9 mouse cellular contexts compared by ENCODE assay signal in the genomic region with DNA sequence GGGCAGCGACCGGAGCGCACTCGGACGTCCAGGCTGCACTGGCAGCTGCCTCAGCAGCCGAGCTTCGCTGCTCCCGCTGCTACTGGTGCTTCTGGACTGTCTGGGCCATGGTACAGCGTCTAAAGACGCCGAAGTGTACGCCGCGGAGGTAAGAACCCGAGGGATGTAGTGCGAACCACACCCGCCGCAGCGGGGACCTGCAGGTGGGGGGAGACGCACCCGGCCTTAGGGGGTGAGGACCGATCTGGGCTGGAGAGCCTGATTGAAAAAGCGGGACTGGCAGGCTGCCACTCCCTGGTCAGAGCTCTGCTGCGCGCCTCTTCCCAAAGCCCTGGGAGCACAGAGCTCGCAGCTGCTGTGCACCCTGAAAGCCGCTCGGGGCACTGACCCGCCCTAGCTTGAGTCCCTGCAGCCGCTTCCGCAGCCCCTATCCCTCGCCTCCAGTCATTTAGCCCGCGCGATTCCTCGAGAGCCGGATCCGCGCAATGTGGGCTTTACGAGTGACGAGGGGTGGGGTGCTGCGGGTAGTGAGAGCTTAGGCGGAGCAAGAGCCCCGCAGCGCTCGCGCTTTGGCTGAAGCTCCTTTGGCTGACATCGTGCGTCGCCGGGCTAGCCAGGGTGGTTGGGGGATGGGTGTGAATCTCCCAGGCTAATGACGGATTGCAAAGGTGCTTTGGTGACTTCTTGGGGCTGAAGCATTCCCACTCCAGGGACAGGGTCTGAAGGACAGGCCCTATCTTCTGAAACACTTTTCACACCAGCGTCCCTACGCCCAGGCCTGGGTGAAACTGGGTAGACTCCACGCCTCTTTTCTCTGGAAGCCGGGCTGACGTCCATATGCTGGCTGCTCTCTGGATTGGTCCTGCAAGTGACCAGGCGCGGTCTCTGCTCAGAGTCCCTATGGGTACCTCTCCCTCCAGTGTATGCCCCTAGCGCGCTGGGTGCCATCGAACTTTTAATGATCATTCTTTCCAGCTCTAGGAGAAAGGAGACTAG. TPM values are rescaled to one million over a fixed set of nuclear protein-coding genes. Genes with fewer than 3 reads are reported as not detected.
DNase-seq lines count a peak whose midpoint lies in the region; ATAC-seq and TF ChIP-seq lines count a peak whose summit lies in the region.
"Had no signal": no experiment of that assay in that cellular context is flagged by ENCODE, and none has a peak within 500 bp of the region (broad histone marks: within the 10 kb centered on the region; RNA-seq: fewer than 3 reads in every experiment).

No protein-coding gene starts in this region.

- WGBS in liver, adult 2 months = 9% methylated on average over 62 of the region's 62 CpGs
- 2% methylated on average over 62 of the region's 62 CpGs for WGBS in forebrain, embryonic 15.5 days
- WGBS in hindbrain, embryonic 15.5 days = under 1% methylated on average over 62 of the region's 62 CpGs
- WGBS in liver, postnatal 0 days (ENCODE audit: insufficient replicate concordance) = 6% methylated on average over 61 of the region's 62 CpGs
- WGBS in neural tube, embryonic 14.5 days = 2% methylated on average over 62 of the region's 62 CpGs

- TF ChIP-seq POLR2A in liver, adult 2 months (IDR thresholded peaks at IDR 0.05; ENCODE audit: extremely low read depth, insufficient read depth, low read length) = no peak

- H3K9me3 ChIP-seq in forebrain, embryonic 15.5 days = no peaks in the 10 kb centered on the region
- H3K9me3 ChIP-seq in hindbrain, embryonic 15.5 days = no peaks in the 10 kb centered on the region
- no peaks in the 10 kb centered on the region for H3K9me3 ChIP-seq in liver, postnatal 0 days (ENCODE audit: low read length)
- H3K9me3 ChIP-seq in neural tube, embryonic 14.5 days (ENCODE audit: control insufficient read depth, low read length) = no peaks in the 10 kb centered on the region

- peak overlapping the region; percentile 81 for H3K4me2 ChIP-seq in forebrain, embryonic 15.5 days (replicated peaks)
- H3K4me2 ChIP-seq in hindbrain, embryonic 15.5 days = peak overlapping the region; percentile 78
- H3K4me2 ChIP-seq in liver, postnatal 0 days (ENCODE audit: low read depth, low read length) = peak overlapping the region; percentile 85
- H3K4me2 ChIP-seq in neural tube, embryonic 14.5 days (ENCODE audit: low read depth, low read length) = peak overlapping the region; percentile 89

- peak overlapping the region; percentile 75 for H3K4me3 ChIP-seq in liver, adult 2 months (ENCODE audit: insufficient read depth, low read depth, low read length)
- peak overlapping the region; percentile 83 for H3K4me3 ChIP-seq in forebrain, embryonic 15.5 days
- peak overlapping the region; percentile 96 for H3K4me3 ChIP-seq in hindbrain, embryonic 15.5 days
- peak overlapping the region; percentile 57 for H3K4me3 ChIP-seq in liver, postnatal 0 days (ENCODE audit: low read depth, low read length)
- peak overlapping the region; percentile 93 for H3K4me3 ChIP-seq in neural tube, embryonic 14.5 days (ENCODE audit: low read depth, low read length)

- TF ChIP-seq EP300 in liver, postnatal 0 days (IDR thresholded peaks at IDR 0.05; ENCODE audit: low read depth) = no peak

- 0 out of 2 replicates have a peak, but pooled peaks have one; percentile 0 for TF ChIP-seq CTCF in liver, adult 2 months (IDR thresholded peaks at IDR 0.05; ENCODE audit: low read depth, low read length)
- TF ChIP-seq CTCF in liver, postnatal 0 days (IDR thresholded peaks at IDR 0.05; ENCODE audit: low read depth) = no peak

- peak overlapping the region; percentile 90 for H3K27ac ChIP-seq in liver, adult 2 months (replicated peaks; ENCODE audit: insufficient read depth, low read depth, low read length)
- peak overlapping the region; percentile 89 for H3K27ac ChIP-seq in forebrain, embryonic 15.5 days (replicated peaks)
- peak overlapping the region; percentile 91 for H3K27ac ChIP-seq in hindbrain, embryonic 15.5 days (replicated peaks)
- H3K27ac ChIP-seq in liver, postnatal 0 days (ENCODE audit: low read depth) = no peak overlapping the region
- H3K27ac ChIP-seq in neural tube, embryonic 14.5 days (ENCODE audit: low read depth, low read length) = peak overlapping the region; percentile 87
- H3K27ac ChIP-seq: macrophage had no signal

- no peaks in the 10 kb centered on the region for H3K36me3 ChIP-seq in liver, adult 2 months (ENCODE audit: control insufficient read depth, insufficient read depth, low read length)
- H3K36me3 ChIP-seq in forebrain, embryonic 15.5 days = no peaks in the 10 kb centered on the region
- H3K36me3 ChIP-seq in hindbrain, embryonic 15.5 days = no peaks in the 10 kb centered on the region
- no peaks in the 10 kb centered on the region for H3K36me3 ChIP-seq in liver, postnatal 0 days (replicated peaks; ENCODE audit: insufficient read depth, low read length)
- no peaks in the 10 kb centered on the region for H3K36me3 ChIP-seq in neural tube, embryonic 14.5 days (ENCODE audit: control insufficient read depth, insufficient read depth, low read length)

- peaks cover 19% of the 10 kb centered on the region; the same call in 1 of the 2 replicates for H3K79me2 ChIP-seq in liver, adult 2 months (ENCODE audit: control insufficient read depth, insufficient read depth, low read length)

- peak overlapping the region; percentile 95 for H3K9ac ChIP-seq in liver, adult 2 months (ENCODE audit: low read depth, low read length)
- peak overlapping the region; percentile 78 for H3K9ac ChIP-seq in forebrain, embryonic 15.5 days (replicated peaks)
- H3K9ac ChIP-seq in hindbrain, embryonic 15.5 days = peak overlapping the region; percentile 88
- peak overlapping the region; percentile 57 for H3K9ac ChIP-seq in liver, postnatal 0 days (replicated peaks)
- H3K9ac ChIP-seq in neural tube, embryonic 14.5 days (replicated peaks; ENCODE audit: low read depth, low read length) = peak overlapping the region; percentile 91

- peak; percentile 9; the same call in 1 of the 2 replicates for ATAC-seq in cerebellum, adult (ENCODE audit: insufficient number of reproducible peaks, low FRiP score, low TSS enrichment)
- ATAC-seq in forebrain, embryonic 15.5 days (replicated peaks) = peak; percentile 47
- peak; percentile 50 for ATAC-seq in hindbrain, embryonic 15.5 days (ENCODE audit: low FRiP score, low read depth)
- ATAC-seq in liver, postnatal 0 days = peak; percentile 41
- ATAC-seq in neural tube, embryonic 14.5 days (ENCODE audit: low read depth) = peak; percentile 45

- no peaks in the 10 kb centered on the region for H3K27me3 ChIP-seq in liver, adult 2 months (ENCODE audit: control insufficient read depth, insufficient read depth, low read length)
- H3K27me3 ChIP-seq in forebrain, embryonic 15.5 days = no peaks in the 10 kb centered on the region
- H3K27me3 ChIP-seq in hindbrain, embryonic 15.5 days = no peaks in the 10 kb centered on the region
- H3K27me3 ChIP-seq in liver, postnatal 0 days (ENCODE audit: insufficient read depth, low read length) = peaks cover 39% of the 10 kb centered on the region
- H3K27me3 ChIP-seq in neural tube, embryonic 14.5 days (ENCODE audit: control insufficient read depth, insufficient read depth, low read length) = no peaks in the 10 kb centered on the region

- peaks cover 16% of the 10 kb centered on the region for H3K4me1 ChIP-seq in liver, adult 2 months (ENCODE audit: control insufficient read depth, insufficient read depth, low read length)
- peaks cover 47% of the 10 kb centered on the region for H3K4me1 ChIP-seq in forebrain, embryonic 15.5 days
- H3K4me1 ChIP-seq in hindbrain, embryonic 15.5 days (replicated peaks) = peaks cover 66% of the 10 kb centered on the region
- peaks cover 11% of the 10 kb centered on the region for H3K4me1 ChIP-seq in liver, postnatal 0 days (ENCODE audit: insufficient read depth)
- peaks cover 40% of the 10 kb centered on the region for H3K4me1 ChIP-seq in neural tube, embryonic 14.5 days (ENCODE audit: control insufficient read depth, insufficient read depth, low read length)

- DNase-seq in liver, adult 2 months (ENCODE audit: extremely low read depth, low read depth, low spot score) = peak; percentile 52
- DNase-seq in liver = no peak
- peak; percentile 38 for DNase-seq in liver, postnatal 0 days
- DNase-seq in thymus, postnatal 4 days = no peak

RNA-seq across cellular contexts. Expression of a gene that starts 1.1 kb away (rescaled TPM):
- 6.5 and 7.2 TPM in 2 replicates for total RNA-seq in liver, adult 2 months (2014; rRNA removed)
- polyA plus RNA-seq in liver, adult 2 months (2012; rRNA removed) = 15.1 and 16.5 TPM in 2 replicates
- polyA plus RNA-seq in forebrain, embryonic 15.5 days (2015; fragmentation: Nextera tagmentation; extraction: Ambion mirVana) = 13.8 and 15.0 TPM in 2 replicates
- polyA plus RNA-seq in hindbrain, embryonic 15.5 days (2015; fragmentation: Nextera tagmentation; extraction: Ambion mirVana) = 20.0 and 22.1 TPM in 2 replicates
- polyA plus RNA-seq in liver, postnatal 0 days (2015; fragmentation: Nextera tagmentation; extraction: Ambion mirVana) = 0.66 and 0.76 TPM in 2 replicates
- polyA plus RNA-seq in neural tube, embryonic 14.5 days (2014; fragmentation: Nextera tagmentation; extraction: Ambion mirVana) = 19.6 and 26.2 TPM in 2 replicates

RNA-seq across cellular contexts. Expression of a gene that starts 21.1 kb away (rescaled TPM):
- 6.7 and 7.9 TPM in 2 replicates for total RNA-seq in liver, adult 2 months (2014; rRNA removed)
- 16.2 and 20.0 TPM in 2 replicates for polyA plus RNA-seq in liver, adult 2 months (2012; rRNA removed)
- 44.4 and 45.9 TPM in 2 replicates for polyA plus RNA-seq in forebrain, embryonic 15.5 days (2015; fragmentation: Nextera tagmentation; extraction: Ambion mirVana)
- 34.8 and 35.8 TPM in 2 replicates for polyA plus RNA-seq in hindbrain, embryonic 15.5 days (2015; fragmentation: Nextera tagmentation; extraction: Ambion mirVana)
- polyA plus RNA-seq in liver, postnatal 0 days (2015; fragmentation: Nextera tagmentation; extraction: Ambion mirVana) = 10.9 and 12.0 TPM in 2 replicates
- 28.4 and 29.9 TPM in 2 replicates for polyA plus RNA-seq in neural tube, embryonic 14.5 days (2014; fragmentation: Nextera tagmentation; extraction: Ambion mirVana)

RNA-seq across cellular contexts. Expression of a gene that starts 21.4 kb away (rescaled TPM):
- 1.2 and 1.8 TPM in 2 replicates for total RNA-seq in liver, adult 2 months (2014; rRNA removed)
- 2.5 and 3.2 TPM in 2 replicates for polyA plus RNA-seq in liver, adult 2 months (2012; rRNA removed)
- polyA plus RNA-seq in forebrain, embryonic 15.5 days (2015; fragmentation: Nextera tagmentation; extraction: Ambion mirVana) = 18.6 and 19.8 TPM in 2 replicates
- polyA plus RNA-seq in hindbrain, embryonic 15.5 days (2015; fragmentation: Nextera tagmentation; extraction: Ambion mirVana) = 15.2 and 16.5 TPM in 2 replicates
- polyA plus RNA-seq in liver, postnatal 0 days (2015; fragmentation: Nextera tagmentation; extraction: Ambion mirVana) = 0.94 and 0.97 TPM in 2 replicates
- 12.8 and 15.6 TPM in 2 replicates for polyA plus RNA-seq in neural tube, embryonic 14.5 days (2014; fragmentation: Nextera tagmentation; extraction: Ambion mirVana)

RNA-seq across cellular contexts. Expression of a gene that starts 42.8 kb away (rescaled TPM):
- total RNA-seq in liver, adult 2 months (2014; rRNA removed) = not detected in 2 replicates
- polyA plus RNA-seq in liver, adult 2 months (2012; rRNA removed) = not detected in 2 replicates
- 1.3 and 1.4 TPM in 2 replicates for polyA plus RNA-seq in forebrain, embryonic 15.5 days (2015; fragmentation: Nextera tagmentation; extraction: Ambion mirVana)
- polyA plus RNA-seq in hindbrain, embryonic 15.5 days (2015; fragmentation: Nextera tagmentation; extraction: Ambion mirVana) = 2.3 and 3.6 TPM in 2 replicates
- polyA plus RNA-seq in liver, postnatal 0 days (2015; fragmentation: Nextera tagmentation; extraction: Ambion mirVana) = not detected in 2 replicates
- polyA plus RNA-seq in neural tube, embryonic 14.5 days (2014; fragmentation: Nextera tagmentation; extraction: Ambion mirVana) = 1.4 and 1.6 TPM in 2 replicates
- polyA plus RNA-seq: macrophage had no signal

RNA-seq across cellular contexts. Expression of a gene that starts 46.8 kb away (rescaled TPM):
- under 0.01 and 0.07 TPM in 2 replicates for total RNA-seq in liver, adult 2 months (2014; rRNA removed)
- 0.39 TPM in 1 of 2 replicates, not detected in the other for polyA plus RNA-seq in liver, adult 2 months (2012; rRNA removed)
- 0.18 and 0.31 TPM in 2 replicates for polyA plus RNA-seq in forebrain, embryonic 15.5 days (2015; fragmentation: Nextera tagmentation; extraction: Ambion mirVana)
- 0.43 TPM in 2 replicates for polyA plus RNA-seq in hindbrain, embryonic 15.5 days (2015; fragmentation: Nextera tagmentation; extraction: Ambion mirVana)
- polyA plus RNA-seq in liver, postnatal 0 days (2015; fragmentation: Nextera tagmentation; extraction: Ambion mirVana) = 0.08 and 0.29 TPM in 2 replicates
- 0.13 and 0.82 TPM in 2 replicates for polyA plus RNA-seq in neural tube, embryonic 14.5 days (2014; fragmentation: Nextera tagmentation; extraction: Ambion mirVana)

Comparison
In these comparisons a context has a peak if more than half of its experiments do, and no peak if none do; other contexts are left out.
1. DNase-seq: peak in liver, adult 2 months (single experiment) and liver, postnatal 0 days (single experiment); none in liver (single experiment) and thymus, postnatal 4 days (single experiment).
2. Peak in every context shown above with its lines, with median percentiles within 50 percentile points of each other: H3K4me3 ChIP-seq, H3K9ac ChIP-seq, ATAC-seq and H3K4me2 ChIP-seq.